Mouse (Mus musculus): ENCODE measurements at regions not wholly inside any gene's neighbourhood (a gene's known extent, or its start where the extent isn't known, plus 50 kb on each side); places are given as distances from the start of the nearest gene placed in this dataset.
"Not testable (repeated sequence)": the region's sequence is repeated elsewhere in the genome, so short reads cannot be mapped to it uniquely, and the experiment has no call there.

DNA sequence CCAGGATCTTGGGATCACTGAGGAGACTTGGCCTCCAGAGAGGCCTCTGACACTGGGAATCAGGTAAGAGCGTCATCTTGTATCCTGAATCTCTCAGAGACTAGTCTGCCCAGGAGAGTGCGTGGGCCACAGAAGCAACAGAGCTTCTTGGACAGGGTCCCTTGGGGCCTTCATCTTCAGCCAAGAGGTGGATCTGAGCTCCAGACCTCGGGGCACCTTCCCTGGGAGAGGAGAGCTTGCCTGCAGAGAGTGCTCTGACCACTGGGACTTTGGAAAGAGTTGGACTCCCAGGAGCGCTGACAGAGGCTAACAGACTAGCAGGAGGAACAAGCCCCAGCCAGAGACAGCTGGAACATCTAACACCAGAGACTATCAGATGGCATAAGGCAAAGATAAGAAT lies 73.9 kb upstream of the Gm15319 start:
- not testable (repeated sequence) for H3K4me1 ChIP-seq (replicated peaks; ENCODE audit: control insufficient read depth, insufficient read depth, low read length); H3K27ac ChIP-seq (ENCODE audit: low read depth, low read length); H3K36me3 ChIP-seq (ENCODE audit: control insufficient read depth, insufficient read depth, low read length); ATAC-seq (replicated peaks; ENCODE audit: low FRiP score); H3K27me3 ChIP-seq (ENCODE audit: control insufficient read depth, insufficient read depth, low read length); H3K4me3 ChIP-seq (ENCODE audit: low read depth, low read length); H3K4me2 ChIP-seq (ENCODE audit: low read depth, low read length, severe bottlenecking); H3K9ac ChIP-seq (ENCODE audit: low read length); H3K9me3 ChIP-seq (ENCODE audit: control insufficient read depth, low read length)
- 68% methylated on average over 4 of the region's 4 CpGs for WGBS
- DNase-seq (ENCODE audit: low spot score) = peak; percentile 48

DNA sequence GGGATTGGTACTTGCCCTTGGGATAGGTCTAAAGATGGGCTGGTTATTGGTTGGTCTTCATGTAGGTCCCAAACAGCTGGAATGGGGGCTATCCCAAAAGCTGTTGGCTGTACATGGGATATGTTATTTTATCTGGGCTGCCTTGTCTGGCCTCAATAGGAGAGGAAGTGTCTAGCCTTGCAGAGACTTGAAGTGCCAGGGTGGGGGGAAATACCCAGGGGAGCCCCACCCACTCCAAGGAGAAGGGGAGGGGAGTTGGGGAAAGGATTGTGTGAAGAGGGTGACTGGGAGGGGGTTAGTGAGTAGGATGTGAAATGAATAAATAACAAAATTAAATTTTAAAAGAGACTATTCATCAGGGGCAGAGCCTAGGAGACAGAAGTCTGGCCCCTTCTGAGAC lies 70.2 kb upstream of the Gm15319 start:
- not testable (repeated sequence) for H3K4me2 ChIP-seq (ENCODE audit: low read depth, low read length, severe bottlenecking); H3K36me3 ChIP-seq (ENCODE audit: control insufficient read depth, insufficient read depth, low read length); H3K4me1 ChIP-seq (replicated peaks; ENCODE audit: control insufficient read depth, insufficient read depth, low read length); ATAC-seq (replicated peaks; ENCODE audit: low FRiP score); H3K9me3 ChIP-seq (ENCODE audit: control insufficient read depth, low read length); DNase-seq (ENCODE audit: low spot score); H3K4me3 ChIP-seq (ENCODE audit: low read depth, low read length); H3K27me3 ChIP-seq (ENCODE audit: control insufficient read depth, insufficient read depth, low read length); H3K27ac ChIP-seq (ENCODE audit: low read depth, low read length); H3K9ac ChIP-seq (ENCODE audit: low read length)

DNA sequence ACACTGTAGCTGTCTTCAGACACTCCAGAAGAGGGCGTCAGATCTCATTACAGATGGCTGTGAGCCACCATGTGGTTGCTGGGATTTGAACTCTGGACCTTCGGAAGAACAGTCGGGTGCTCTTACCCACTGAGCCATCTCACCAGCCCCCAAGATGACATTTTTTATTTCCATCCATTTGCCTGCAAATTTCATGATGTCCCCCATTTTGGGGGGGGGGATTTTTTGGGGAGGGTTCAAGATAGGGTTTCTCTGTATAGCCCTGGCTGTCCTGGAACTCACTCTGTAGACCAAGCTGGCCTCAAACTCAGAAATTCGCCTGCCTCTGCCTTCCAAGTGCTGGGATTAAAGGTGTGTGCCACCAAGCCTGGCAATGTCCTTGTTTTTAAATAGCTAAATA lies 66.5 kb upstream of the Gm15319 start:
- ATAC-seq (replicated peaks; ENCODE audit: low FRiP score); H3K27ac ChIP-seq (ENCODE audit: low read depth, low read length); H3K9me3 ChIP-seq (ENCODE audit: control insufficient read depth, low read length); H3K27me3 ChIP-seq (ENCODE audit: control insufficient read depth, insufficient read depth, low read length); H3K4me1 ChIP-seq (replicated peaks; ENCODE audit: control insufficient read depth, insufficient read depth, low read length); H3K9ac ChIP-seq (ENCODE audit: low read length); H3K36me3 ChIP-seq (ENCODE audit: control insufficient read depth, insufficient read depth, low read length); H3K4me3 ChIP-seq (ENCODE audit: low read depth, low read length); H3K4me2 ChIP-seq (ENCODE audit: low read depth, low read length, severe bottlenecking): not testable (repeated sequence)
- peak; percentile 35 for DNase-seq (ENCODE audit: low spot score)
- WGBS = 83% methylated on average over 3 of the region's 4 CpGs

DNA sequence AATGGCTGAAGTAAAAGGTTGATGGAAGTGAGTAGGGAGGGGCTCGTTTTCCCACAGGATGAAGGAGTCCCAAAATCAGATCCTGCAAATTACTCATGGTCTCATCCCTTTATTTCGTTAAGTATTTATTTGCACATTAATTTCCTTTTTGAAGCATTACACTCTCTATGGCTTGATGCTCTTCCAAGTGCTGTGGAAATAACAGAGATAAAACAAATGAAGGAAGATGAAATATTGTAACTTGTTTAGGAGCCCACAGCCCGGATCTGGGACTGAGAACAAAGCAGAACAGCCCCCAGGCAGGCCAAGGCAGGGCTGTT lies 61.9 kb upstream of the Gm15319 start:
- not testable (repeated sequence) for H3K27me3 ChIP-seq (ENCODE audit: control insufficient read depth, insufficient read depth, low read length); ATAC-seq (replicated peaks; ENCODE audit: low FRiP score); H3K27ac ChIP-seq (ENCODE audit: low read depth, low read length); H3K4me2 ChIP-seq (ENCODE audit: low read depth, low read length, severe bottlenecking); H3K4me1 ChIP-seq (replicated peaks; ENCODE audit: control insufficient read depth, insufficient read depth, low read length); H3K36me3 ChIP-seq (ENCODE audit: control insufficient read depth, insufficient read depth, low read length); H3K9me3 ChIP-seq (ENCODE audit: control insufficient read depth, low read length); H3K4me3 ChIP-seq (ENCODE audit: low read depth, low read length); H3K9ac ChIP-seq (ENCODE audit: low read length)
- DNase-seq (ENCODE audit: low spot score) = peak; percentile 39
- whole genome bisulfite sequencing = 40% methylated on average over 3 of the region's 3 CpGs

GRCm38 (mm10) chr8:20424104-20424902 lies 61.3 kb upstream of the Gm15319 start:
- H3K27me3 ChIP-seq (ENCODE audit: control insufficient read depth, insufficient read depth, low read length); H3K4me2 ChIP-seq (ENCODE audit: low read depth, low read length, severe bottlenecking); H3K4me1 ChIP-seq (replicated peaks; ENCODE audit: control insufficient read depth, insufficient read depth, low read length); H3K9me3 ChIP-seq (ENCODE audit: control insufficient read depth, low read length); H3K36me3 ChIP-seq (ENCODE audit: control insufficient read depth, insufficient read depth, low read length); H3K27ac ChIP-seq (ENCODE audit: low read depth, low read length): not testable (repeated sequence)
- 3% methylated on average over 61 of the region's 72 CpGs for WGBS
- H3K4me3 ChIP-seq (ENCODE audit: low read depth, low read length) = peak overlapping the region; percentile 36
- peak overlapping the region; percentile 57 for H3K9ac ChIP-seq (ENCODE audit: low read length)
- peak; percentile 98 for DNase-seq (ENCODE audit: low spot score)
- ATAC-seq (replicated peaks; ENCODE audit: low FRiP score) = peak; percentile 100

GRCm38 (mm10) chr8:20420807-20421206 lies 57.8 kb upstream of the Gm15319 start:
- ATAC-seq (replicated peaks; ENCODE audit: low FRiP score); H3K4me2 ChIP-seq (ENCODE audit: low read depth, low read length, severe bottlenecking); H3K36me3 ChIP-seq (ENCODE audit: control insufficient read depth, insufficient read depth, low read length); H3K9me3 ChIP-seq (ENCODE audit: control insufficient read depth, low read length); H3K4me3 ChIP-seq (ENCODE audit: low read depth, low read length); H3K27ac ChIP-seq (ENCODE audit: low read depth, low read length); H3K9ac ChIP-seq (ENCODE audit: low read length); H3K4me1 ChIP-seq (replicated peaks; ENCODE audit: control insufficient read depth, insufficient read depth, low read length); H3K27me3 ChIP-seq (ENCODE audit: control insufficient read depth, insufficient read depth, low read length); DNase-seq (ENCODE audit: low spot score): not testable (repeated sequence)

Measured in forebrain, embryonic 11.5 days (tissue).